ENCODE assay signal across 20 mouse cellular contexts in genomic region chr11:78137584-78137983, GRCm38 (mm10). TPM values are rescaled to one million over a fixed set of nuclear protein-coding genes. Genes with fewer than 3 reads are reported as not detected.
DNase-seq lines count a peak whose midpoint lies in the region; ATAC-seq lines count a peak whose summit lies in the region.
"Had no signal": no experiment of that assay in that cellular context is flagged by ENCODE, and none has a peak within 500 bp of the region (broad histone marks: within the 10 kb centered on the region; RNA-seq: fewer than 3 reads in every experiment).

No protein-coding gene starts in this region.

- no peak overlapping the region for H3K27ac ChIP-seq in kidney, embryonic 14.5 days (ENCODE audit: low read depth, low read length)
- peak overlapping the region; percentile 3 to 64; a peak in 2 of 4 replicates for H3K27ac ChIP-seq in heart, embryonic 14.5 days (replicated peaks in 1 of 2; ENCODE audit: control insufficient read depth in 1 of 2, insufficient read depth in 1 of 2, low read depth in 2 of 2, low read length in 2 of 2)
- H3K27ac ChIP-seq: embryonic facial prominence, embryonic 15.5 days; forebrain, embryonic 10.5 days; hindbrain, embryonic 10.5 days; limb, embryonic 13.5 days; lung, embryonic 15.5 days; midbrain, embryonic 12.5 days had no signal

- H3K4me1 ChIP-seq in kidney, embryonic 14.5 days (ENCODE audit: control insufficient read depth, insufficient read depth, low read length), result no peaks in the 10 kb centered on the region
- peaks cover 7 to 40% of the 10 kb centered on the region in 2 experiments for H3K4me1 ChIP-seq in heart, embryonic 14.5 days (ENCODE audit: control insufficient read depth in 2 of 2, insufficient read depth in 2 of 2, low read length in 2 of 2)
- H3K4me1 ChIP-seq: embryonic facial prominence, embryonic 15.5 days; lung, embryonic 15.5 days; midbrain, embryonic 12.5 days had no signal

- intact Hi-C loops in heart, postnatal 36 days (cut with DNase I), result loop anchor here (5.0 kb wide), 1 partner anchor 35 kb away; no protein-coding TSS in a partner anchor

- DNase-seq in heart, adult 11 months, result peak; percentile 92
- no peak for DNase-seq in heart, postnatal 36 days
- DNase-seq in kidney, adult 9 months, result peak; percentile 80
- peak; percentile 34 for DNase-seq in R1 (ENCODE audit: low read depth, low spot score)
- DNase-seq in retina, postnatal 1 day, result no peak
- DNase-seq: adrenal gland, postnatal 14 days; cerebellum, adult 9-11 months; gastrocnemius, postnatal 14 days; kidney, postnatal 4 days; right cerebral cortex, postnatal 25 days; thymus, postnatal 25 days had no signal

- H3K4me3 ChIP-seq in kidney, embryonic 14.5 days (ENCODE audit: low read length), result no peak overlapping the region
- H3K4me3 ChIP-seq in heart, embryonic 14.5 days (ENCODE audit: control insufficient read depth in 1 of 2, insufficient read depth in 1 of 2, low read depth in 1 of 2, low read length in 2 of 2), result no peak overlapping the region
- H3K4me3 ChIP-seq: embryonic facial prominence, embryonic 15.5 days; forebrain, embryonic 10.5 days; hindbrain, embryonic 10.5 days; limb, embryonic 13.5 days; lung, embryonic 15.5 days; midbrain, embryonic 12.5 days had no signal

- no peak for ATAC-seq in kidney, embryonic 14.5 days (ENCODE audit: low FRiP score, low TSS enrichment)
- no peak for ATAC-seq in heart, embryonic 14.5 days (ENCODE audit: insufficient number of reproducible peaks, insufficient read depth, low FRiP score, low read depth)
- ATAC-seq in granulocyte monocyte progenitor cell, adult 5-6 weeks (replicated peaks; ENCODE audit: poor library complexity, severe bottlenecking), result no peak

- 0 out of 2 replicates have a peak, but pooled peaks cover 4% of the 10 kb centered on the region for H3K36me3 ChIP-seq in kidney, embryonic 14.5 days (ENCODE audit: control insufficient read depth, insufficient read depth, low read length)
- no peaks in the 10 kb centered on the region for H3K36me3 ChIP-seq in heart, embryonic 14.5 days (ENCODE audit: control insufficient read depth, insufficient read depth, low read length)
- H3K36me3 ChIP-seq: embryonic facial prominence, embryonic 15.5 days; hindbrain, embryonic 10.5 days; limb, embryonic 13.5 days; lung, embryonic 15.5 days; midbrain, embryonic 12.5 days had no signal

- 82% methylated on average over 4 of the region's 4 CpGs for WGBS in kidney, embryonic 14.5 days
- WGBS in heart, embryonic 14.5 days, result 57% methylated on average over 4 of the region's 4 CpGs

- H3K27me3 ChIP-seq in kidney, embryonic 14.5 days (ENCODE audit: control insufficient read depth, insufficient read depth, low read length), result no peaks in the 10 kb centered on the region
- no peaks in the 10 kb centered on the region for H3K27me3 ChIP-seq in heart, embryonic 14.5 days (ENCODE audit: control insufficient read depth, insufficient read depth, low read length)
- H3K27me3 ChIP-seq: embryonic facial prominence, embryonic 15.5 days; limb, embryonic 13.5 days; lung, embryonic 15.5 days; midbrain, embryonic 12.5 days had no signal

- no peak overlapping the region for H3K9ac ChIP-seq in kidney, embryonic 14.5 days (ENCODE audit: low read depth, low read length)
- no peak overlapping the region for H3K9ac ChIP-seq in heart, embryonic 14.5 days (ENCODE audit: low read length)
- H3K9ac ChIP-seq: embryonic facial prominence, embryonic 15.5 days; limb, embryonic 13.5 days; lung, embryonic 15.5 days; midbrain, embryonic 12.5 days had no signal

- H3K4me2 ChIP-seq in kidney, embryonic 14.5 days (replicated peaks; ENCODE audit: low read depth, low read length), result no peak overlapping the region
- H3K4me2 ChIP-seq in heart, embryonic 14.5 days (ENCODE audit: low read length), result no peak overlapping the region
- H3K4me2 ChIP-seq: embryonic facial prominence, embryonic 15.5 days; limb, embryonic 13.5 days; lung, embryonic 15.5 days; midbrain, embryonic 12.5 days had no signal

- H3K9me3 ChIP-seq in kidney, embryonic 14.5 days (ENCODE audit: control insufficient read depth, low read length), result no peaks in the 10 kb centered on the region
- H3K9me3 ChIP-seq in heart, embryonic 14.5 days (ENCODE audit: control insufficient read depth, low read length), result no peaks in the 10 kb centered on the region
- H3K9me3 ChIP-seq: embryonic facial prominence, embryonic 15.5 days; forebrain, embryonic 10.5 days; hindbrain, embryonic 10.5 days; limb, embryonic 13.5 days; lung, embryonic 15.5 days; midbrain, embryonic 12.5 days had no signal

RNA-seq across cellular contexts. Expression of gene Traf4, which starts 27.8 kb away (rescaled TPM):
- total RNA-seq in heart, postnatal 36 days (2021), result 1 to 10 TPM; 6.1 to 7.0 TPM
- 68.2 and 111 TPM in 2 replicates for polyA plus RNA-seq in kidney, embryonic 14.5 days (2014; fragmentation: Nextera tagmentation; extraction: Ambion mirVana)
- polyA plus RNA-seq in heart, embryonic 14.5 days (2014; fragmentation: Nextera tagmentation; extraction: Ambion mirVana), result 18.5 and 25.6 TPM in 2 replicates
- total RNA-seq in granulocyte monocyte progenitor cell, adult 5-6 weeks (2014; fragmentation: Nextera tagmentation), result 4.9 and 7.3 TPM in 2 replicates
- 2.8 and 3.6 TPM in 2 replicates for total RNA-seq in granulocyte monocyte progenitor cell, adult 5-6 weeks (2017)

RNA-seq across cellular contexts. Expression of gene Nek8, which starts 38.9 kb away (rescaled TPM):
- 1 to 10 TPM; 2.2 to 3.4 TPM for total RNA-seq in heart, postnatal 36 days (2021)
- 15.8 and 20.6 TPM in 2 replicates for polyA plus RNA-seq in kidney, embryonic 14.5 days (2014; fragmentation: Nextera tagmentation; extraction: Ambion mirVana)
- 11.5 and 12.4 TPM in 2 replicates for polyA plus RNA-seq in heart, embryonic 14.5 days (2014; fragmentation: Nextera tagmentation; extraction: Ambion mirVana)
- total RNA-seq in granulocyte monocyte progenitor cell, adult 5-6 weeks (2014; fragmentation: Nextera tagmentation), result 3.5 and 14.4 TPM in 2 replicates
- 5.8 and 6.1 TPM in 2 replicates for total RNA-seq in granulocyte monocyte progenitor cell, adult 5-6 weeks (2017)

RNA-seq across cellular contexts. Expression of gene Tlcd1, which starts 38.9 kb away (rescaled TPM):
- 1 to 10 TPM; 6.1 to 7.5 TPM for total RNA-seq in heart, postnatal 36 days (2021)
- polyA plus RNA-seq in kidney, embryonic 14.5 days (2014; fragmentation: Nextera tagmentation; extraction: Ambion mirVana), result 23.1 and 28.1 TPM in 2 replicates
- 14.7 and 16.1 TPM in 2 replicates for polyA plus RNA-seq in heart, embryonic 14.5 days (2014; fragmentation: Nextera tagmentation; extraction: Ambion mirVana)
- 1.1 and 3.5 TPM in 2 replicates for total RNA-seq in granulocyte monocyte progenitor cell, adult 5-6 weeks (2014; fragmentation: Nextera tagmentation)
- total RNA-seq in granulocyte monocyte progenitor cell, adult 5-6 weeks (2017), result 2.9 and 4.1 TPM in 2 replicates

RNA-seq across cellular contexts. Expression of gene Fam222b, which starts 43.1 kb away (rescaled TPM):
- 10 to 100 TPM; 11.7 to 12.3 TPM for total RNA-seq in heart, postnatal 36 days (2021)
- 15.3 and 16.9 TPM in 2 replicates for polyA plus RNA-seq in kidney, embryonic 14.5 days (2014; fragmentation: Nextera tagmentation; extraction: Ambion mirVana)
- 17.0 and 19.4 TPM in 2 replicates for polyA plus RNA-seq in heart, embryonic 14.5 days (2014; fragmentation: Nextera tagmentation; extraction: Ambion mirVana)
- total RNA-seq in granulocyte monocyte progenitor cell, adult 5-6 weeks (2014; fragmentation: Nextera tagmentation), result 13.5 and 16.8 TPM in 2 replicates
- 3.7 and 6.5 TPM in 2 replicates for total RNA-seq in granulocyte monocyte progenitor cell, adult 5-6 weeks (2017)

RNA-seq across cellular contexts. Expression of gene Rpl23a, which starts 45.8 kb away (rescaled TPM):
- total RNA-seq in heart, postnatal 36 days (2021), result 100 to 1,000 TPM; 805 to 853 TPM
- 1,650 and 2,291 TPM in 2 replicates for polyA plus RNA-seq in kidney, embryonic 14.5 days (2014; fragmentation: Nextera tagmentation; extraction: Ambion mirVana)
- polyA plus RNA-seq in heart, embryonic 14.5 days (2014; fragmentation: Nextera tagmentation; extraction: Ambion mirVana), result 968 and 1,084 TPM in 2 replicates
- total RNA-seq in granulocyte monocyte progenitor cell, adult 5-6 weeks (2014; fragmentation: Nextera tagmentation), result 5,451 and 5,560 TPM in 2 replicates
- 3,079 and 3,080 TPM in 2 replicates for total RNA-seq in granulocyte monocyte progenitor cell, adult 5-6 weeks (2017)

Comparison
In these comparisons a context has a peak if more than half of its experiments do, and no peak if none do; other contexts are left out.
1. DNase-seq: peak in heart, adult 11 months (single experiment), kidney, adult 9 months (single experiment) and R1 (single experiment); none in heart, postnatal 36 days (0 of 2) and retina, postnatal 1 day (single experiment).